Mouse (Mus musculus) ES-Bruce4 (cell line): Measurements from ENCODE around the gene Eef1a1.

Experiments
- CTCF ChIP-seq: IDR thresholded peaks from one replicate; pipeline ENCODE4 v1.8.1; 2011; ENCODE audit warnings: low read depth, low read length
- POLR2A ChIP-seq: IDR thresholded peaks from one replicate; pipeline ENCODE4 v1.8.1; 2011; ENCODE audit warnings: low read length; ENCODE audit not compliant: insufficient read depth

GRCm38 (mm10) chr9:78484660-78485059, 4.3 kb downstream of the Eef1a1 start:
- TF ChIP-seq POLR2A = no peak
- no peak for TF ChIP-seq CTCF
